Mouse (Mus musculus): ENCODE data around the gene Trim62. TPM values are rescaled to one million over a fixed set of nuclear protein-coding genes. Genes with fewer than 3 reads are reported as not detected.

Gene Trim62
- 9.4 and 11.0 TPM in 2 replicates for polyA plus RNA-seq (2014; fragmentation: Nextera tagmentation; extraction: Ambion mirVana)

DNA sequence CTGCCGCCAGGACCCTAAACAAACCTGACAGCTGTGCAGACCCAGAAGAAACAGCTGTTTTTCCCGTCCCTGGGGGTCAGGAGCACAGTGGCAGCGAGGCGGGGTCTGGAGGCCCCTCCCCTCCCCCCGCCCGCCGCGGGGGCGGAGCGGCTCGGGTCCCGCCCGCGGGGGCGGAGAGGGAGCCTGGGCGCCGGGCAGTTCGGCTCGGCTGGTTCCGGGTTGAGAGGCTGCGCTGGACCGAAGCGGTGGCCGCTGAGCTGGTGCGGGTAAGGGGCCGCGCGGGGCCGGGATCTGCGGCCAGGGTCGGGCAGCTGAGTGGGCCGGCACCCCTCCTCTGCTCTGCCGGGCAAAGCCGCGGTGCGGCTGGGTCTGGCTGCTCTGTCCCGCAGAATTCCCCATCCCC is at the start of gene Trim62:
Gene Trim62 (plus strand): TSS at position 202 of the 403 bp plus-strand sequence.
- no peak within 1 kb of the TSS for H3K27ac ChIP-seq (ENCODE audit: low read depth, low read length)
- H3K4me2 ChIP-seq (ENCODE audit: low read depth, low read length, severe bottlenecking) = peak within 1 kb of the TSS; percentile 100
- peaks cover 3% of the 10 kb centered on the region; the same call in 1 of the 2 replicates for H3K9me3 ChIP-seq (ENCODE audit: control insufficient read depth, low read length)
- H3K27me3 ChIP-seq (ENCODE audit: control insufficient read depth, insufficient read depth, low read length) = peaks cover 4% of the 10 kb centered on the region; the same call in 1 of the 2 replicates
- H3K9ac ChIP-seq (ENCODE audit: low read length) = peak within 1 kb of the TSS; percentile 55
- peaks cover 12% of the 10 kb centered on the region; the same call in 1 of the 2 replicates for H3K4me1 ChIP-seq (replicated peaks; ENCODE audit: control insufficient read depth, insufficient read depth, low read length)
- peak; percentile 62 for ATAC-seq (replicated peaks; ENCODE audit: low FRiP score)
- H3K36me3 ChIP-seq (ENCODE audit: control insufficient read depth, insufficient read depth, low read length) = no peaks in the 10 kb centered on the region; the same call in 1 of the 2 replicates
- peak; percentile 87 for DNase-seq (ENCODE audit: low spot score)
- WGBS = under 1% methylated on average over 30 of the region's 37 CpGs
- H3K4me3 ChIP-seq (ENCODE audit: low read depth, low read length) = peak within 1 kb of the TSS; percentile 74

DNA sequence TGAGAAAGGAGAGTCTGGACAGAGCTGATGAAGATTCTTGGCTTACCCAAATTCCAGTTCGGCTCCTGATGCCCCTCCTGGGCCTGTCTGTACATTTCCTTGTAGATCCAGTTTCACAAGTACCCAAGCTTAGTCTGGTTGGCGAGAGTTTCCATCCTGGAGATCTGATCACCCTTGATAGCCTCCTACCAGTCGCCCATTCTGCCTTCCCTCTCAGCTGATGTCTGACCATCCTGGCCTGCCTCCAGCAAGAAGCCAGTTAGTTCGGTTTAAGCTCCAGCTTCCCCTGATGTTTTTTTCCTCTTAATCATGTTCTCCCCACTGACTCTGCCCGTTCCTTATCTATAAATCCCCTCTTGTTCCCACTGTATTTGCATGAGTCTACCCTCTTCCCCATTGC is 45.2 kb upstream of the Trim62 start:
- Histone ChIP-seq H3K4me1 (replicated peaks; ENCODE audit: control insufficient read depth, insufficient read depth, low read length) (no peaks in the 10 kb centered on the region), H3K27ac (ENCODE audit: low read depth, low read length) (no peak overlapping the region), H3K36me3 (ENCODE audit: control insufficient read depth, insufficient read depth, low read length) (no peaks in the 10 kb centered on the region), H3K9ac (ENCODE audit: low read length) (no peak overlapping the region), H3K9me3 (ENCODE audit: control insufficient read depth, low read length) (no peaks in the 10 kb centered on the region), H3K4me2 (ENCODE audit: low read depth, low read length, severe bottlenecking) (no peak overlapping the region), H3K27me3 (ENCODE audit: control insufficient read depth, insufficient read depth, low read length) (no peaks in the 10 kb centered on the region), H3K4me3 (ENCODE audit: low read depth, low read length) (no peak overlapping the region)
- no peak for DNase-seq (ENCODE audit: low spot score)
- ATAC-seq (replicated peaks; ENCODE audit: low FRiP score) = no peak
- 79% methylated on average over 5 of the region's 5 CpGs for WGBS

DNA sequence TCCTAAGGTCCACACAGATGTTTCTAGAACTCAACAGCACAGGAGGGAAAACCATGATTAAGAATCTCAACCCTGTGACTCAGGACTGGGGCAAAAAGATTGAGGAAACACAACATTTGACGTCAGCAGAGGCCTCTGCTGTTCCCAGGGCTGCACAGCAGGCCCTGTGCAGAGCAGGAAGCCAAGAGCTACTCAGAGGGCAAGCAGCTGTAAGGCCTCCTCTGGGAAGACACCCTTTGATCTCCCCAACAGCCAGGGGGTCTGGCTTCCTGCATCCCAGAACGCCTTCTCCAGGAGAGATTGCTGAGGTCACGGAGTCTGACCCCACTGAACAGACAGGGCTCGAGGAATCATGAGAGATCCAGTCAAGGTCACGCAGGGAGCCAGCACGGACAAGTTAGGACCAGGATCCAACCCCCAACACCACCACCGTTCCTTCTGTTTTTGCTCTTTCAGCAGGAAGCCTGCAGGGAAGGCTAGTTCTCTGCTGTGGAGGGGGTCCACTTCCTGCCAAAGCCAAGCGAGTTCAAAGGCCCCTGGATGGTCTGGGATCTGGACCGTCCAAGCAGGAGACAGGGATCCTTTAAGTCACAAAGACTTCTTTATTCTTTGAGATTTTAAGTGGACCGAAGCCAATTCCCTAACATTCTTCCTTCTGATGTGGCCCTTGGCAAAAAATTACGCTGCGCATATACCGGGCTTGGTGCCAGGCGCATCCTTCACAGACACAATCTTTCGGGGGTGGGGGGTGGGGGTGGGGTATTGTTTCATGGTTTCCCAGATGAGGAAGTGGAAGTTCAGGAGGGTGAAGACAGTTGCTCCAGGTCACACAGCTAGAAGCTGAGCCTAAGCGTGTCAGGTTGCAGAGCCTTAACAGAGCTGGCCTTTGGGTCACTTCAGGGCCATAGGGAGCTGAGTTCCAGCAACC is 43.3 kb upstream of the Trim62 start:
- DNase-seq (ENCODE audit: low spot score) = no peak
- 0 out of 2 replicates have a peak overlapping the region, but pooled peaks have one; percentile 6 for H3K27ac ChIP-seq (ENCODE audit: low read depth, low read length)
- H3K9me3 ChIP-seq (ENCODE audit: control insufficient read depth, low read length) = no peaks in the 10 kb centered on the region
- H3K36me3 ChIP-seq (ENCODE audit: control insufficient read depth, insufficient read depth, low read length) = no peaks in the 10 kb centered on the region
- no peaks in the 10 kb centered on the region for H3K4me1 ChIP-seq (replicated peaks; ENCODE audit: control insufficient read depth, insufficient read depth, low read length)
- no peak for ATAC-seq (replicated peaks; ENCODE audit: low FRiP score)
- H3K4me3 ChIP-seq (ENCODE audit: low read depth, low read length) = no peak overlapping the region
- WGBS = 66% methylated on average over 16 of the region's 16 CpGs
- no peaks in the 10 kb centered on the region for H3K27me3 ChIP-seq (ENCODE audit: control insufficient read depth, insufficient read depth, low read length)
- no peak overlapping the region for H3K4me2 ChIP-seq (ENCODE audit: low read depth, low read length, severe bottlenecking)
- no peak overlapping the region for H3K9ac ChIP-seq (ENCODE audit: low read length)

DNA sequence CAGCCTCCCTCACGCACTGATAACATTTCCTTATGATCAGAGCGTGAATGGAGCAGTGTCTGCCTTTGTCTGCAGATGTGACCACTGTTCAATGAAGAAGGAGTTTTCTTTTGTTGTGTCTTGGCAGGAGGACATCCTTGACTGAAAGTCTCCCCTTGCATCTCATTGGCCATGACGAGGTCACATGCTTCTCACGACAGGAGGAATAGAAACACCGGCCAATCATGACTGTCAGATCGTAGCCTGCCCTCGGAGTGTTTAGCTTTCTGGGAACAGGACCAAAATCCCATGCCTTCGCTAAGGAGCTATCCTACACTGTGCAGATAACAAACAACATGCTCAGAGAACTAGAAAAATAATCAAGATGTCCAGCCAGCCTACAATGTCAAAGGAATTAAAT is 42.1 kb upstream of the Trim62 start:
- 64% methylated on average over 8 of the region's 8 CpGs for WGBS
- Histone ChIP-seq H3K9ac (ENCODE audit: low read length) (no peak overlapping the region), H3K36me3 (ENCODE audit: control insufficient read depth, insufficient read depth, low read length) (no peaks in the 10 kb centered on the region), H3K4me3 (ENCODE audit: low read depth, low read length) (no peak overlapping the region), H3K27ac (ENCODE audit: low read depth, low read length) (no peak overlapping the region), H3K4me2 (ENCODE audit: low read depth, low read length, severe bottlenecking) (no peak overlapping the region), H3K9me3 (ENCODE audit: control insufficient read depth, low read length) (no peaks in the 10 kb centered on the region), H3K4me1 (replicated peaks; ENCODE audit: control insufficient read depth, insufficient read depth, low read length) (no peaks in the 10 kb centered on the region), H3K27me3 (ENCODE audit: control insufficient read depth, insufficient read depth, low read length) (no peaks in the 10 kb centered on the region)
- ATAC-seq (replicated peaks; ENCODE audit: low FRiP score) (no peak), DNase-seq (ENCODE audit: low spot score) (no peak)

DNA sequence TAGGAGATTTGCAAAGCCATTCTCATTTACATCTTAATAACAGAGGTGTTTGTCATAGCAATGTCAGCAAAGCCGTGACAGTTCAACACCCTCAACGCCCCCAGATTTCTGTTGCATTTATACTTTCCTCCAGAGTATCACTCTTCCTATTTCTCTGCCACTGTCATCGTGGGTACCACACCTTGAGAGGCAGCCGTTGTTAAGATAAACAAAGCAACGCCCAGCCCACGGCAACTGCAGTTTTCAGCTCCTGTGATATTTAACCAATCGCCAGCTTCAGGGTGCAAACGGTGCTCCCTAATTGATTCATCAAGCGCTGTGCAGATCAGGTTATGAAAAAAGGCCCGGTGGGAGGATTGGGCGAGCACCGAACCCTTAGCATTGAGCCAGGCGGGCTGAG is 38.8 kb upstream of the Trim62 start:
- no peak overlapping the region for H3K4me3 ChIP-seq (ENCODE audit: low read depth, low read length)
- no peak overlapping the region for H3K4me2 ChIP-seq (ENCODE audit: low read depth, low read length, severe bottlenecking)
- DNase-seq (ENCODE audit: low spot score) (no peak), ATAC-seq (replicated peaks; ENCODE audit: low FRiP score) (no peak)
- H3K9ac ChIP-seq (ENCODE audit: low read length) = no peak overlapping the region
- WGBS = 49% methylated on average over 13 of the region's 13 CpGs
- H3K27me3 ChIP-seq (ENCODE audit: control insufficient read depth, insufficient read depth, low read length) = no peaks in the 10 kb centered on the region
- no peaks in the 10 kb centered on the region for H3K9me3 ChIP-seq (ENCODE audit: control insufficient read depth, low read length)
- no peaks in the 10 kb centered on the region for H3K36me3 ChIP-seq (ENCODE audit: control insufficient read depth, insufficient read depth, low read length)
- H3K4me1 ChIP-seq (replicated peaks; ENCODE audit: control insufficient read depth, insufficient read depth, low read length) = no peaks in the 10 kb centered on the region
- no peak overlapping the region for H3K27ac ChIP-seq (ENCODE audit: low read depth, low read length)

DNA sequence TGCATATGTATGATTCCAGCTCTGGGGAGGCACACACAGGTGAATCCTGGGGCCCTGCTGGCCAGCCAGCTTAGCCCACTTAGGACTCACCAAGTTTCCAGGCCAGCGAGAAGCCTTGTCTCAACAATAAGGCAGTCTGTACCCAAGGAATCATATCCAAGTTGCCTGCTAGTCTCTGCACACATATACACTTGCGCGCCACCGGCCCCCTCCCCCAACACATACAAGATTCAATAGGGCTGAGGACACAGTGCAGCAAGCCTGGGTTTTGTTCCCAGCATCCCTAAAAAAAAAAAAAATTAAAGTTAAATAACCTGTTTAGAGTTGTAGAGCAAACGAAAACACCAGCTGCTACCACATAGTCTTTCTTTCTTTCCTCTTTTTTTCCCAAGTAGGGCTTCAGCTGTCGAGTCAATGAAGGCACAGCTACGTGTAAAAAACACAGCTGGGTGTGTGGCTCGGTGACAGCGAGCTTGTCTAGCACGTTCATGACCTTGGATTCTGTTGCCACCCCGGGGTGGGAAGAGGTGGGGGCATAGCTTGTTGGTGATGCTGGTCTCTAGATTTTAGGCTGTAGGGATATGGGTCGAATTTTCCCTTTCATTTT is 37.9 kb upstream of the Trim62 start:
- no peak overlapping the region for H3K9ac ChIP-seq (ENCODE audit: low read length)
- no peaks in the 10 kb centered on the region for H3K36me3 ChIP-seq (ENCODE audit: control insufficient read depth, insufficient read depth, low read length)
- no peaks in the 10 kb centered on the region for H3K4me1 ChIP-seq (replicated peaks; ENCODE audit: control insufficient read depth, insufficient read depth, low read length)
- WGBS = 76% methylated on average over 12 of the region's 12 CpGs
- H3K4me3 ChIP-seq (ENCODE audit: low read depth, low read length) = no peak overlapping the region
- ATAC-seq (replicated peaks; ENCODE audit: low FRiP score) (no peak), DNase-seq (ENCODE audit: low spot score) (no peak)
- no peaks in the 10 kb centered on the region for H3K9me3 ChIP-seq (ENCODE audit: control insufficient read depth, low read length)
- H3K27me3 ChIP-seq (ENCODE audit: control insufficient read depth, insufficient read depth, low read length) = no peaks in the 10 kb centered on the region
- H3K27ac ChIP-seq (ENCODE audit: low read depth, low read length) = no peak overlapping the region
- no peak overlapping the region for H3K4me2 ChIP-seq (ENCODE audit: low read depth, low read length, severe bottlenecking)

DNA sequence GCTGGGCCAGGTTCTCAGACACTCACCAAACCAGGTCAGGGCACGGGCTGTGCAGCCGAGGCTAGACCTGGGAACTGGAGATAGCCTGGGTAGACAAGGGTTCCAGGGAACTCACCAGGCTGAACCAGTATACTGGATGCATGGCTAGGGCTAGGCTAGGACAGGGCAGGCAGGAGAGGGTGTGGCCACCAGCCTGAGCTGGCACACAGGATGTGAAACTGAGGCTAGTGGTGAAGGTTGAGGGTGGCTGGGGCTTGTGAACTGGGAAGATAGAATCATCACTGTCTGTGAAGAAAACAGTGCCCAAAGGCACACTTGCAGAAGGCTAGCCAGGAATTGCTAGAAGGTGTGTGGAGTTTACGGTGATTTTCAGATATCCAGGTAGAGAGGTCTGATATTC is 34.4 kb upstream of the Trim62 start:
- no peak for DNase-seq (ENCODE audit: low spot score)
- H3K27me3 ChIP-seq (ENCODE audit: control insufficient read depth, insufficient read depth, low read length) = no peaks in the 10 kb centered on the region
- H3K36me3 ChIP-seq (ENCODE audit: control insufficient read depth, insufficient read depth, low read length) = no peaks in the 10 kb centered on the region
- no peaks in the 10 kb centered on the region for H3K9me3 ChIP-seq (ENCODE audit: control insufficient read depth, low read length)
- 89% methylated on average over 3 of the region's 3 CpGs for WGBS
- no peak overlapping the region for H3K9ac ChIP-seq (ENCODE audit: low read length)
- no peak overlapping the region for H3K27ac ChIP-seq (ENCODE audit: low read depth, low read length)
- ATAC-seq (replicated peaks; ENCODE audit: low FRiP score) = no peak
- no peak overlapping the region for H3K4me3 ChIP-seq (ENCODE audit: low read depth, low read length)
- H3K4me2 ChIP-seq (ENCODE audit: low read depth, low read length, severe bottlenecking) = no peak overlapping the region
- no peaks in the 10 kb centered on the region for H3K4me1 ChIP-seq (replicated peaks; ENCODE audit: control insufficient read depth, insufficient read depth, low read length)

DNA sequence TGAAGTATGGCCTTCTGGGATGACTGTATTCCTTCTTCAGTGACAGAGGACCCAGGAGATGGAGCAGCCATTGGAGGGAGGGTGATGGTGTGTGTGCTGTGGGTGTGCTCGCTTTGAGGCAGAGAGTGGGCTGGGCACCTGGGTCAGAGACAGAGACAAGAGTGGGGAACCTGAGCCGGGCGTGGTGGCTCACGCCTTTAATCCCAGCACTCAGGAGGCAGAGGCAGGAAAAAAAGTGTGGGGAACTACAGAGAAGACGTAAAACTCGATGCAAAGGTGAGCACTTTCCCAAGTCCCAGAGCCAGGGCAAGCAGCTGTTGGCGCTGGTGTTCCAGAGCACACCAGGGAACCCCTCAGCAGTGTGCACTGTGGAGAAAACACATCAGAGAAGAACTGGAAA is 33.7 kb upstream of the Trim62 start:
- Histone ChIP-seq H3K36me3 (ENCODE audit: control insufficient read depth, insufficient read depth, low read length) (no peaks in the 10 kb centered on the region), H3K27ac (ENCODE audit: low read depth, low read length) (no peak overlapping the region), H3K4me1 (replicated peaks; ENCODE audit: control insufficient read depth, insufficient read depth, low read length) (no peaks in the 10 kb centered on the region), H3K9me3 (ENCODE audit: control insufficient read depth, low read length) (no peaks in the 10 kb centered on the region), H3K27me3 (ENCODE audit: control insufficient read depth, insufficient read depth, low read length) (no peaks in the 10 kb centered on the region), H3K4me3 (ENCODE audit: low read depth, low read length) (no peak overlapping the region), H3K9ac (ENCODE audit: low read length) (no peak overlapping the region), H3K4me2 (ENCODE audit: low read depth, low read length, severe bottlenecking) (no peak overlapping the region)
- WGBS = 76% methylated on average over 7 of the region's 7 CpGs
- DNase-seq (ENCODE audit: low spot score) (no peak), ATAC-seq (replicated peaks; ENCODE audit: low FRiP score) (no peak)
